Mouse (Mus musculus) lung, embryonic 14.5 days (tissue): ENCODE measurements around the gene Psmd7. TPM values are rescaled to one million over a fixed set of nuclear protein-coding genes. Genes with fewer than 3 reads are reported as not detected.

Source experiments
- ATAC-seq: fragments of 200-750 bp; cut with Nextera tagmentation; 2 replicates; pipeline ENCODE4 v1.8.0; 2017; ENCODE audit warnings: mild to moderate bottlenecking, moderate TSS enrichment, moderate library complexity; ENCODE audit not compliant: insufficient read depth
- DNase-seq: peaks from one replicate; pipeline ENCODE4 v3.0.0-alpha.2; 2015
- H3K27ac ChIP-seq: fragments of 300-500 bp; sonication (generic); 2 replicates; pipeline ENCODE4 v1.5.1; 2014; ENCODE audit warnings: low read depth, mild to moderate bottlenecking, moderate library complexity
- H3K27me3 ChIP-seq: fragments of 300-500 bp; sonication (generic); 2 replicates; pipeline ENCODE4 v1.6.1; 2014; ENCODE audit warnings: low read length, control low read depth; ENCODE audit not compliant: insufficient read depth
- H3K36me3 ChIP-seq: fragments of 300-500 bp; sonication (generic); 2 replicates; pipeline ENCODE4 v1.6.1; 2014; ENCODE audit warnings: control low read depth; ENCODE audit not compliant: insufficient read depth
- H3K4me1 ChIP-seq: fragments of 300-500 bp; sonication (generic); 2 replicates; pipeline ENCODE4 v1.6.1; 2014; ENCODE audit warnings: antibody characterized with exemption, control low read depth; ENCODE audit not compliant: insufficient read depth
- H3K4me2 ChIP-seq: fragments of 300-500 bp; sonication (generic); 2 replicates; pipeline ENCODE4 v1.6.1; 2014; ENCODE audit warnings: mild to moderate bottlenecking
- H3K4me3 ChIP-seq: fragments of 300-500 bp; sonication (generic); 2 replicates; pipeline ENCODE4 v1.5.1; 2014; ENCODE audit warnings: low read depth, low read length
- H3K9ac ChIP-seq: fragments of 300-500 bp; sonication (generic); 2 replicates; pipeline ENCODE4 v1.6.1; 2014
- H3K9me3 ChIP-seq: fragments of 300-500 bp; sonication (generic); 2 replicates; pipeline ENCODE4 v1.6.1; 2016; ENCODE audit warnings: low read depth, low read length, control low read depth
- CTCF ChIP-seq: IDR thresholded peaks from 2 replicates; pipeline ENCODE4 v1.5.1; 2016; ENCODE audit warnings: antibody characterized with exemption, low read depth
- WGBS: fragments of 180-500 bp; shearing (Covaris S2); extraction: QIAGEN DNeasy Blood & Tissue Kit; methylation state at CpG from one replicate; pipeline ENCODE4 v1.1.7; 2014; 5-methylcytosine and 5-hydroxymethylcytosine counted together
- microRNA counts: library from miRNA; unstranded; fragments of <30 nt; microRNA quantifications from one replicate; lab custom pipeline; 2016
- microRNA-seq: library from miRNA; unstranded; fragments of <30 nt; microRNA quantifications from one replicate; pipeline ENCODE4, GENCODE M21; 2016; ENCODE audit warnings: borderline number of aligned reads
- polyA plus RNA-seq: library from polyadenylated mRNA; unstranded; fragments of >200 nt; fragmentation: Nextera tagmentation; extraction: Ambion mirVana; gene quantifications from 2 replicates; pipeline ENCODE4 v1.2.1, GENCODE M21; 2014

Psmd7 gene
- polyA plus RNA-seq, 1 experiment from 2014 or later: 269 TPM

- Histone ChIP-seq H3K9me3 (no peaks in the 10 kb centered on the region), H3K4me1 (no peaks in the 10 kb centered on the region), H3K9ac (no peak overlapping the region), H3K4me2 (no peak overlapping the region), H3K27ac (no peak overlapping the region), H3K27me3 (no peaks in the 10 kb centered on the region), H3K36me3 (0 out of 2 replicates have a peak, but pooled peaks cover 16% of the 10 kb centered on the region), H3K4me3 (no peak overlapping the region)
- no peak for ATAC-seq
- 60% methylated on average over 4 of the region's 4 CpGs for WGBS
- no peak for DNase-seq
- no peak for TF ChIP-seq CTCF
Measured at GRCm38 (mm10) chr8:107537472-107537871, 50.8 kb downstream of the Psmd7 start.

MicroRNAs encoded within 50 kb of the gene (microRNA counts, 519-probe panel; counts per million panel counts)
- 3,336 counts per million, percentile 65 among the panel's probes with 10 or more counts for microRNA mmu-miR-140 (lab: Ali Mortazavi, UCI)

Small RNA genes within 50 kb of the gene (microRNA-seq; reads per million reads assigned to microRNA genes)
- 4,122 reads per million, percentile 87 among the genes with 10 or more reads in this experiment for gene Mir140

Other genes with a start within 250 kb of the Psmd7 start
- 10.9 TPM in 2 replicates for gene Nqo1, start 185.3 kb downstream of the Psmd7 start, polyA plus RNA-seq
- gene Nob1, start 163.4 kb downstream of the Psmd7 start, polyA plus RNA-seq: 73.9 and 82.0 TPM in 2 replicates
- 47.7 and 48.2 TPM in 2 replicates for gene Wwp2, start 152.1 kb downstream of the Psmd7 start, polyA plus RNA-seq